In genomic region chr17:78308221-78308620, GRCm38 (mm10) we compare ENCODE assay signal across 19 mouse cellular contexts.
"Had no signal": no experiment of that assay in that cellular context is flagged by ENCODE, and none has a peak within 500 bp of the region (broad histone marks: within the 10 kb centered on the region; RNA-seq: fewer than 3 reads in every experiment).

No protein-coding gene starts in this region.

- H3K27me3 ChIP-seq: limb, embryonic 13.5 days; liver, embryonic 12.5 days; liver, embryonic 15.5 days; stomach, embryonic 15.5 days had no signal

- H3K27ac ChIP-seq: kidney, postnatal 0 days; layer of hippocampus, adult 2 months; limb, embryonic 10.5 days; limb, embryonic 13.5 days; liver, embryonic 12.5 days; liver, embryonic 15.5 days; lung, embryonic 15.5 days; stomach, embryonic 15.5 days had no signal

- H3K36me3 ChIP-seq: liver, embryonic 12.5 days; liver, embryonic 15.5 days; lung, embryonic 15.5 days had no signal

- H3K4me2 ChIP-seq: limb, embryonic 13.5 days; liver, embryonic 12.5 days; liver, embryonic 15.5 days; lung, embryonic 15.5 days; midbrain, embryonic 11.5 days; stomach, embryonic 15.5 days had no signal

- H3K9ac ChIP-seq: limb, embryonic 13.5 days; liver, embryonic 12.5 days; liver, embryonic 15.5 days; lung, embryonic 15.5 days; stomach, embryonic 15.5 days had no signal

- H3K9me3 ChIP-seq: limb, embryonic 10.5 days; limb, embryonic 13.5 days; liver, embryonic 12.5 days; liver, embryonic 15.5 days; lung, embryonic 15.5 days; stomach, embryonic 15.5 days had no signal

- H3K4me1 ChIP-seq: limb, embryonic 10.5 days; limb, embryonic 13.5 days; lung, embryonic 15.5 days; stomach, embryonic 15.5 days had no signal

- DNase-seq: kidney, postnatal 25 days; layer of hippocampus, adult 9-11 months; liver; lung, adult 18-20 months; lung, postnatal 14 days; lung, postnatal 4 days; midbrain, embryonic 14.5 days; right cerebral cortex, postnatal 25 days; spleen, adult 18-20 months; thymus, postnatal 25 days had no signal

- ATAC-seq: liver, embryonic 12.5 days had no signal

- H3K4me3 ChIP-seq: layer of hippocampus, adult 2 months; limb, embryonic 10.5 days; limb, embryonic 13.5 days; liver, embryonic 12.5 days; liver, embryonic 15.5 days; lung, embryonic 15.5 days; stomach, embryonic 15.5 days had no signal
